Mouse (Mus musculus) testis, adult 2 months (tissue): ENCODE measurements around the gene Olfr521. TPM values are rescaled to one million over a fixed set of nuclear protein-coding genes. Genes with fewer than 3 reads are reported as not detected.
"Not testable (repeated sequence)": the region's sequence is repeated elsewhere in the genome, so short reads cannot be mapped to it uniquely, and the experiment has no call there.

Experiments used
- H3K27ac ChIP-seq: fragments of 200-500 bp; 2 replicates; pipeline ENCODE4 v1.5.1; 2012; ENCODE audit warnings: low read depth, low read length; ENCODE audit not compliant: control insufficient read depth, insufficient read depth
- H3K27me3 ChIP-seq: fragments of 200-500 bp; 2 replicates; pipeline ENCODE4 v1.6.1; 2012; ENCODE audit warnings: mild to moderate bottlenecking, low read length, moderate library complexity; ENCODE audit not compliant: control insufficient read depth, insufficient read depth
- H3K36me3 ChIP-seq: fragments of 200-500 bp; 2 replicates; pipeline ENCODE4 v1.6.1; 2012; ENCODE audit warnings: mild to moderate bottlenecking, low read length; ENCODE audit not compliant: control insufficient read depth, insufficient read depth
- H3K4me1 ChIP-seq: fragments of 200-500 bp; 2 replicates; pipeline ENCODE4 v1.6.1; 2012; ENCODE audit warnings: low read length; ENCODE audit not compliant: control insufficient read depth, insufficient read depth
- H3K4me3 ChIP-seq: fragments of 200-500 bp; 2 replicates; pipeline ENCODE4 v1.5.1; 2012; ENCODE audit warnings: low read depth, mild to moderate bottlenecking, low read length, moderate library complexity, mixed read lengths; ENCODE audit not compliant: control insufficient read depth
- CTCF ChIP-seq: fragments of 200-500 bp; IDR thresholded peaks from 2 replicates; pipeline ENCODE4 v1.5.1; 2012; ENCODE audit warnings: low read depth, mild to moderate bottlenecking, inconsistent platforms, low read length, moderate library complexity; ENCODE audit not compliant: control insufficient read depth, insufficient read depth, insufficient replicate concordance
- POLR2A ChIP-seq: fragments of 200-500 bp; IDR thresholded peaks from 2 replicates; pipeline ENCODE4 v1.6.1; 2012; ENCODE audit warnings: low read depth, mild to moderate bottlenecking, inconsistent platforms, low read length, moderate library complexity; ENCODE audit not compliant: control insufficient read depth
- polyA plus RNA-seq: library from polyadenylated mRNA; depleted of rRNA; stranded (reverse); fragments of >200 nt; gene quantifications from 2 replicates; pipeline ENCODE4 v1.2.3, GENCODE M21; 2012; rRNA removed

Gene Olfr521
- polyA plus RNA-seq, 1 experiment, result not detected

DNA sequence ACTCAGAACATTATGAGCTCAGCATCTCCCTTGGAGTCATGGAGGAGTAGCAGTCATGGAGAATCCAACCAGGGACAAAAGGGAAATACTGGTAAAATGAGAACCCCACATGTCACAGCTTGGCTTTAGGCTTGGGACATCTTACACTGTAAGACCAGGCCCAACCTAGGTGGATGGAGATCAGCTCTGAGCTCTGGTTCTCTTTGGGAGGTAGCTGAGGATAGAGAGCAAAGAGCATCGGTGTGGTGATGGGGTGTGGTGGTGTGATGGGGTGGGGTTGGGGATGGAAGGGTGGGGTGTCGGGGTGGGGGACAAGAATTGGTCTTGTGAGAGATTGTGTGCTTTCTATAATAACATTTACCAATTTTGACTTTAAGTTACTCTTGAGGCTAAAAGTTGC, 47.5 kb downstream of the Olfr521 start:
- Histone ChIP-seq H3K27me3 (no peaks in the 10 kb centered on the region), H3K4me1 (no peaks in the 10 kb centered on the region), H3K4me3 (no peak overlapping the region), H3K27ac (no peak overlapping the region), H3K36me3 (no peaks in the 10 kb centered on the region; the same call in 1 of the 2 replicates)
- TF ChIP-seq CTCF, result no peak
- no peak for TF ChIP-seq POLR2A

DNA sequence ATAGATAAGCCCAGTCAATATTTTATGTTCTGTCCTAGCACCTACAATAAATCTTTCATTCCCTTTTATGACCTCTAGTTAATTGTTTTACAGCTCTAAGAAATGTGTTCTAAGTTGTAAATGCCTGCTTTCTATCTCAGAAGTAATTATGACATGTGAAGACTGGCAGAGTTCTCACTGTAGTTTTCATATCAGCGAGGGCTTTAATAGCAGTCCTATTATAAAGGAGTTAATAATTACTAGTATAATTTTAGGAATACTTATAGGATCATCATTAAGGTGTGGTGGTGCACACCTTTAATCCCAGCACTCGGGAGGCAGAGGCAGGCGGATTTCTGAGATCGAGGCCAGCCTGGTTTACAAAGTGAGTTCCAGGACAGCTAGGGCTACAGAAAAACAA, 48.4 kb downstream of the Olfr521 start:
- no peak overlapping the region for H3K27ac ChIP-seq
- no peaks in the 10 kb centered on the region for H3K27me3 ChIP-seq
- no peak overlapping the region for H3K4me3 ChIP-seq
- H3K36me3 ChIP-seq, result no peaks in the 10 kb centered on the region; the same call in 1 of the 2 replicates
- H3K4me1 ChIP-seq, result no peaks in the 10 kb centered on the region
- TF ChIP-seq POLR2A (no peak), CTCF (no peak)

DNA sequence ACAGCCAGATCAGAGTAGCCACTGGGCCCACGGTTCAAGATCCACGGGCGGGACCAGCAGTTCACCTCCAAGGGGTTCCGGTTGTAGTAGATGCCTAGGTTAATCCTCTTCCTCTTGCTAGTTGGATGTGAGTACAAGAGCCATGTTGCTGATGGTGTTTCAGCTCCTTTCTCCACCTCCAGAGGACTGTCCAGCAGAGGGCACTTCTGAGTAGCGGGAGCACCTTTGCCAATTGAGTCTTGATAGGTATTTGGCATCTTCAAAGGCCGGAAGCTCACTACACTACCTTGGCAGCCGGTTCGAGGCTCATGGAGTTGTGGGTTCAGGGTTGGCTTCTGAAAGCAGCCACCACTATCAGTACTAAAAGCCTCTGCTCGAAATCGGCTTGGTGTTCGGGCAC, 50.1 kb downstream of the Olfr521 start:
- Histone ChIP-seq H3K27me3 (no peaks in the 10 kb centered on the region), H3K36me3 (no peaks in the 10 kb centered on the region; the same call in 1 of the 2 replicates), H3K27ac (no peak overlapping the region), H3K4me3 (no peak overlapping the region), H3K4me1 (no peaks in the 10 kb centered on the region)
- TF ChIP-seq POLR2A (no peak), CTCF (peak; percentile 29; the same call in 1 of the 2 replicates)

DNA sequence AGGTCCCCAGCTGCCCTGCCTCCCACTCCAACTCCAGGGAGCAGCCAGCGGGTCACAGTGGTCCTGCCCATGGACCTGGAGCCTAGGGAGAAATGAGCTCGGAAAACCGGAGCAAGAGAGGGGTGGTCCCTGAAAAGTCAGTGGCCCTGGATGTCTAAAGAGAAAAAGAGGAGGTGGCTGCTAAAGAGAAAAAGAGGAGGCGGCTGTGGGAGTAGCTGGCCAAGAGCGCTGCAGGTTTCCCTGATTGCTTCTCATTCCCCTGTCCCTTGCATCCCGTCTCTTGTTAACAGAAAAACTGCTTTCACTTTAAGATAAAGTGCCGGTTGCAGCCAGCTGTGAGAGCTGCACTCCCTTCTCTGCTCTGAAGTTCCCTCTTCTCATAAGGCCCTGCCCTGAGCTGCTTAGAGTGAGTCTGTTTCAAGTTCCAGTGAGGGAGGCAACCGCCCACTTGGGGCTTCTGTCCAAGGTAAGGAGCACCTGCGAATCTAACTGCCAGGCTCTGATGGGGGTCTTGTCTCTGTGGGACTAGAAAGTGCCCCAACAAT, 54.9 kb downstream of the Olfr521 start:
- not testable (repeated sequence) for H3K4me3 ChIP-seq, H3K27me3 ChIP-seq, H3K27ac ChIP-seq, H3K36me3 ChIP-seq, H3K4me1 ChIP-seq

Other genes with a start within 250 kb of the Olfr521 start
- 14.9 and 19.4 TPM in 2 replicates for gene Arrb1, start 228.0 kb upstream of the Olfr521 start, polyA plus RNA-seq
- 10.3 and 14.6 TPM in 2 replicates for gene Tpbgl, start 136.4 kb upstream of the Olfr521 start, polyA plus RNA-seq
- gene Slco2b1, start 52.2 kb upstream of the Olfr521 start, polyA plus RNA-seq, result 2.0 and 2.5 TPM in 2 replicates
- gene Olfr520, start 33.2 kb upstream of the Olfr521 start, polyA plus RNA-seq, result 0.22 TPM in 1 of 2 replicates, not detected in the other
- 0.87 and 0.91 TPM in 2 replicates for gene Neu3, start 64.9 kb downstream of the Olfr521 start, polyA plus RNA-seq
- 268 and 301 TPM in 2 replicates for gene Xrra1, start 95.6 kb downstream of the Olfr521 start, polyA plus RNA-seq
- 142 and 204 TPM in 2 replicates for gene Spcs2, start 100.0 kb downstream of the Olfr521 start, polyA plus RNA-seq
- gene Rnf169, start 216.9 kb downstream of the Olfr521 start, polyA plus RNA-seq, result 1.6 TPM in 2 replicates
- 0.38 and 1.2 TPM in 2 replicates for gene Chrdl2, start 242.7 kb downstream of the Olfr521 start, polyA plus RNA-seq